Mouse (Mus musculus): ENCODE measurements around the gene Pls3.

DNA sequence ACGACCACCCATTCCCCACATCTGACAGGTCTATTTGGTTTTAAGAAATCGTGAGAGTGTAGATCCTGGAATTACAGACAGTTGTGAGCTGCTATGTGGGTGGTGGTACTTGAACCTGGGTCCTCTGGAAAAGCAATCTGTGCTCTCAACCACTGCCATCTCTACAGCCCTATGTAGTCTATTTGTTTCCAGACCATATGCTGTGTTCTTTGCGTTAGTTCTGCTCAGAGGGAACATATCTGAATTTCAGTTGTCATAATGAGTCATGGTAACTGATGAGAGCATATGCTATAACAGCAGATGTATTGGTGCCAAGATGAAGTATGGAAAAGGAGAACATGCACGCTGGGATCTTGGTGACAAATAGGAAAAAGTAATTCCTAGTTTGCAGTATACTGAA lies 60.9 kb downstream of the Pls3 start:
- TF ChIP-seq CTCF (IDR thresholded peaks at IDR 0.05; ENCODE audit: borderline replicate concordance, extremely low read depth, insufficient read depth, insufficient read length) (no peak), POLR2A (IDR thresholded peaks at IDR 0.05; ENCODE audit: borderline replicate concordance, extremely low read depth, insufficient read depth, insufficient read length, poor library complexity, severe bottlenecking) (no peak)
